Mouse (Mus musculus): ENCODE results near the gene Pcolce2. TPM values are rescaled to one million over a fixed set of nuclear protein-coding genes. Genes with fewer than 3 reads are reported as not detected.
A peak's percentile ranks its signal among the peaks of the same experiment; 100 is the strongest.

The Pcolce2 gene
- polyA plus RNA-seq (2012; rRNA removed), result 0.78 and 0.90 TPM in 2 replicates

DNA sequence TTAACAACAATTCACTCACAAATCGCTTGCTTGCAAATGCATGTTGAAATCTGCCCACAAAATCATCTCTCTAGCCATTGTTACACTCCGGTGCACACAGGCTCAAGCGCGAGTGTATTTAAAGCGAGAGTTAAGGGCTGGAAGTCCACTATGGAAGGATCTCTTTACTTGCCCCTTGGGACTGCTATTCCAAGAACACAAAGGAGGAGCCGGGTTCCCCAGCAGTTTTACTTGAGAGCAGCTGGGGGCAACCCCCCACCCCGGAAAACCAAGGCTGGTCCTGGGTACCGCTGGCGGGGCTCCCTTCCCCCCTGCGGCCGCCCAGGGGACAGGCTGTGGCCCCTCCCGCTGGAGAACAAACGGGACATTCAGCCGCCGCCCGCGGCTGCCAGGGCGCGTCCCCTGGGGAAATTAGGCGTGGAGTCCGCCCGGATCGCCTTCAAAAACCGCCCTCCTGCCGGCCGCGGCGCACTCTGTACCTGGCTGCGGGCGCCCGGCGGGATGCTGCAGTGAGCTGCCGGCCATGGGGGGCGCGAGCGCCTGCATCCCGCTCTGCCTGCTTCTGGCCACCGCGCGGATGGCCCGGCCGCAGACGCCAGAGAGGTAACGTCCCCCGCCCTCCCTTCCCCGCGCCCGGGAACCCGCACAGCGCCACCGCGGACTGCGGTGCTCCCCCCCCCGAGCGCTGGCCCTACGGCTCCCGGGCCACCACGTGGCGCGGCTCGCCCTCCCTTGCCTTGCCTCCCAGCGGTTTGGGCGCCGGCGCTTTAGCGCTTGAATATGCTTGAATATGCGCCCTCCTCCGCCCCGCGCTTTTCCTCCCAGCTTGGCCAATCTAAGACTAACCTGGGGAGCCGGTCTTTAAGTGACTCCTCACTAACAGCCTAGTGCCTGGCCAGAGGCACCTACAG, at the start of gene Pcolce2:
Gene Pcolce2 (plus strand): TSS at position 331 of the 911 bp plus-strand sequence.
- H3K27ac ChIP-seq (ENCODE audit: insufficient read depth, low read depth, low read length), result no peak within 1 kb of the TSS
- TF ChIP-seq POLR2A (IDR thresholded peaks at IDR 0.05; ENCODE audit: low read depth, low read length), result no peak
- no peak for TF ChIP-seq CTCF (conservative IDR thresholded peaks at IDR 0.05; ENCODE audit: insufficient read depth, insufficient read length, low read depth, low read length)
- 1% methylated on average over 68 of the region's 71 CpGs for WGBS
- H3K4me3 ChIP-seq (ENCODE audit: insufficient read depth, low read depth, low read length), result peak within 1 kb of the TSS; percentile 12
- H3K27me3 ChIP-seq (replicated peaks; ENCODE audit: control insufficient read depth, insufficient read depth, low read length), result no peaks in the 10 kb centered on the region; the same call in 1 of the 2 replicates
- H3K4me1 ChIP-seq (ENCODE audit: control insufficient read depth, insufficient read depth, low read length), result no peaks in the 10 kb centered on the region
- H3K36me3 ChIP-seq (ENCODE audit: control insufficient read depth, insufficient read depth, low read length), result no peaks in the 10 kb centered on the region
- DNase-seq, result peak; percentile 58

GRCm38 (mm10) chr9:95588070-95588469, 49.3 kb upstream of the Pcolce2 start:
- H3K27me3 ChIP-seq (replicated peaks; ENCODE audit: control insufficient read depth, insufficient read depth, low read length), result no peaks in the 10 kb centered on the region
- no peak overlapping the region for H3K4me3 ChIP-seq (ENCODE audit: insufficient read depth, low read depth, low read length)
- H3K27ac ChIP-seq (ENCODE audit: insufficient read depth, low read depth, low read length), result no peak overlapping the region
- no peak for DNase-seq
- no peaks in the 10 kb centered on the region for H3K4me1 ChIP-seq (ENCODE audit: control insufficient read depth, insufficient read depth, low read length)
- no peak for TF ChIP-seq POLR2A (IDR thresholded peaks at IDR 0.05; ENCODE audit: low read depth, low read length)
- TF ChIP-seq CTCF (conservative IDR thresholded peaks at IDR 0.05; ENCODE audit: insufficient read depth, insufficient read length, low read depth, low read length), result no peak
- WGBS, result 86% methylated on average over 7 of the region's 7 CpGs
- no peaks in the 10 kb centered on the region for H3K36me3 ChIP-seq (ENCODE audit: control insufficient read depth, insufficient read depth, low read length)

DNA sequence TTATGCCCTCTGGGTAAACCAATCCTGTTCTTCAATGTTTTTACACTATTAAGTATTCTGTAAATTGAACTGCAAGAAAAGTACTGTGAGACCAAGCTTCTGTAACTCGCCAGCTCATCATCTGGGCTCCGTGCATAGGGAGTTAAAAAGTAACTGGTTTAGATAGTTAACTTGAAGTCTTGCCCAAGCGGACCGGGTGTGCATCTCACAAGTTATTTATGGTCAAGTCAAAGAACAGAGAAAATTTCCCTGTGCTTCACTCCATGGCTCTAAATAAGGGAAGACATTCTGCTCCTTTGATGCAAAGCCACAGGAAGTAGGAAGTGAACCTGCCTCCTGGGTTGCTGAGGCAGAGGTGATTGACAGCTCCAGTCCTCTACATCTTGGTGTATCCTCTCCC, 43.1 kb upstream of the Pcolce2 start:
- 18% methylated on average over 4 of the region's 4 CpGs for WGBS
- no peak for TF ChIP-seq CTCF (conservative IDR thresholded peaks at IDR 0.05; ENCODE audit: insufficient read depth, insufficient read length, low read depth, low read length)
- no peak for TF ChIP-seq POLR2A (IDR thresholded peaks at IDR 0.05; ENCODE audit: low read depth, low read length)

GRCm38 (mm10) chr9:95597466-95598178, 39.8 kb upstream of the Pcolce2 start:
- Histone ChIP-seq H3K27me3 (replicated peaks; ENCODE audit: control insufficient read depth, insufficient read depth, low read length) (no peaks in the 10 kb centered on the region), H3K27ac (ENCODE audit: insufficient read depth, low read depth, low read length) (0 out of 2 replicates have a peak overlapping the region, but pooled peaks have one; percentile 33), H3K4me1 (ENCODE audit: control insufficient read depth, insufficient read depth, low read length) (peaks cover 11% of the 10 kb centered on the region; the same call in 1 of the 2 replicates), H3K36me3 (ENCODE audit: control insufficient read depth, insufficient read depth, low read length) (no peaks in the 10 kb centered on the region), H3K4me3 (ENCODE audit: insufficient read depth, low read depth, low read length) (no peak overlapping the region)
- 31% methylated on average over 13 of the region's 13 CpGs for WGBS
- DNase-seq, result no peak
- TF ChIP-seq CTCF (conservative IDR thresholded peaks at IDR 0.05; ENCODE audit: insufficient read depth, insufficient read length, low read depth, low read length), result no peak
- TF ChIP-seq POLR2A (IDR thresholded peaks at IDR 0.05; ENCODE audit: low read depth, low read length), result no peak

More for the DNA sequence above, 43.1 kb upstream of the Pcolce2 start:
- Histone ChIP-seq H3K27me3 (replicated peaks; ENCODE audit: control insufficient read depth, insufficient read depth, low read length) (no peaks in the 10 kb centered on the region), H3K36me3 (ENCODE audit: control insufficient read depth, insufficient read depth, low read length) (no peaks in the 10 kb centered on the region), H3K27ac (ENCODE audit: insufficient read depth, low read depth, low read length) (peak overlapping the region; percentile 71; the same call in 1 of the 2 replicates), H3K4me3 (ENCODE audit: insufficient read depth, low read depth, low read length) (no peak overlapping the region), H3K4me1 (ENCODE audit: control insufficient read depth, insufficient read depth, low read length) (peaks cover 11% of the 10 kb centered on the region; the same call in 1 of the 2 replicates)
- DNase-seq, result peak; percentile 81

DNA sequence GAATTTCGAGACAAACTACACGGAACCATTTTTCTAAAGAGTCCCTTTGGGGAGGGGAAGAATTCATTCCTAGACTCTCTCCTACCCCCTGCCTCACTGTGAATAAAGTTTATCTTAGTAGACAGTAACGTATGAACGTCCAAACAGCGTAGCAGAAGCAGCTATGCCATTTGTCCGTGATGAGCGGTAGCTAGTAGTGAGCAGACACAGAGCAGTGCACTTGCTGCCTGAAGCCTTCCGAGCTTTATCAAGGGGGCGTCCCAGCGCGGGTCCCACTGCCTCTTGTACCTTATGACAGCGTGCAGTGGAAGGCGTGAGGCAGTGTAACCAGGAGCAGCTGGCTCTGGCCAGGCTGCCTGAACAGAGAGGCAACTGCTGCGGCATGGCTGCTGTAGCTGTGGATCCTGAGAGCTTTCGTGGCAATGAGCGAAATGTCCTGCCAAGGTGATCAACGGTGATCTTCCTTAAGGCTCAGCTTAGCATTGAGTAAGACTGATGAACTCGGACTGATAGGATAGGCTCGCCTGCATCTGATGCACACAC, 39.2 kb upstream of the Pcolce2 start:
- 0 out of 2 replicates have a peak overlapping the region, but pooled peaks have one; percentile 33 for H3K27ac ChIP-seq (ENCODE audit: insufficient read depth, low read depth, low read length)
- WGBS, result 46% methylated on average over 19 of the region's 19 CpGs
- H3K4me1 ChIP-seq (ENCODE audit: control insufficient read depth, insufficient read depth, low read length), result peaks cover 11% of the 10 kb centered on the region; the same call in 1 of the 2 replicates
- DNase-seq, result no peak
- no peaks in the 10 kb centered on the region for H3K27me3 ChIP-seq (replicated peaks; ENCODE audit: control insufficient read depth, insufficient read depth, low read length)
- TF ChIP-seq POLR2A (IDR thresholded peaks at IDR 0.05; ENCODE audit: low read depth, low read length), result no peak
- no peak for TF ChIP-seq CTCF (conservative IDR thresholded peaks at IDR 0.05; ENCODE audit: insufficient read depth, insufficient read length, low read depth, low read length)
- H3K36me3 ChIP-seq (ENCODE audit: control insufficient read depth, insufficient read depth, low read length), result no peaks in the 10 kb centered on the region
- H3K4me3 ChIP-seq (ENCODE audit: insufficient read depth, low read depth, low read length), result 0 out of 2 replicates have a peak overlapping the region, but pooled peaks have one; percentile 35

- peaks cover 10% of the 10 kb centered on the region; the same call in 1 of the 2 replicates for H3K4me1 ChIP-seq (ENCODE audit: control insufficient read depth, insufficient read depth, low read length)
- H3K36me3 ChIP-seq (ENCODE audit: control insufficient read depth, insufficient read depth, low read length), result no peaks in the 10 kb centered on the region
- H3K4me3 ChIP-seq (ENCODE audit: insufficient read depth, low read depth, low read length), result no peak overlapping the region
- no peak for TF ChIP-seq POLR2A (IDR thresholded peaks at IDR 0.05; ENCODE audit: low read depth, low read length)
- peak; percentile 50 for TF ChIP-seq CTCF (conservative IDR thresholded peaks at IDR 0.05; ENCODE audit: insufficient read depth, insufficient read length, low read depth, low read length)
- 89% methylated on average over 4 of the region's 4 CpGs for WGBS
- peak; percentile 32 for DNase-seq
- H3K27ac ChIP-seq (ENCODE audit: insufficient read depth, low read depth, low read length), result no peak overlapping the region
- H3K27me3 ChIP-seq (replicated peaks; ENCODE audit: control insufficient read depth, insufficient read depth, low read length), result no peaks in the 10 kb centered on the region
Measured at GRCm38 (mm10) chr9:95599399-95599798, 38.0 kb upstream of the Pcolce2 start.

Data from kidney, adult 2 months (tissue).